Mouse (Mus musculus): ENCODE measurements around the gene Heg1. TPM values are rescaled to one million over a fixed set of nuclear protein-coding genes. Genes with fewer than 3 reads are reported as not detected.

Gene Heg1
- total RNA-seq (2012; rRNA removed) = 52.3 and 77.1 TPM in 2 replicates
- 33.5 and 40.8 TPM in 2 replicates for total RNA-seq (2014; rRNA removed)
- polyA plus RNA-seq (2012; ENCODE audit: insufficient read length, low read depth) = 49.2 and 67.2 TPM in 2 replicates

- in situ Hi-C loops (cut with MboI; ENCODE audit: low pct_ligation_motif_present, low pct_unique_long_range_greater_than_20kb, low sequenced_read_pairs) = loop anchor here (5.0 kb wide), 1 partner anchor 53 kb away; no protein-coding TSS in a partner anchor
- dilution Hi-C loops (cut with MboI; ENCODE audit: extremely low pct_ligation_motif_present, extremely low pct_unique_long_range_greater_than_20kb, low sequenced_read_pairs) = no loop called here
- Histone ChIP-seq H3K79me2 (replicated peaks; ENCODE audit: control insufficient read depth, extremely low read depth, insufficient read depth, poor library complexity, severe bottlenecking) (peaks cover 47% of the 10 kb centered on the region), H3K4me2 (ENCODE audit: insufficient read depth, low read depth, poor library complexity, severe bottlenecking) (peak within 1 kb of the TSS; percentile 87), H3K27ac (ENCODE audit: insufficient read depth, low read depth) (peak within 1 kb of the TSS; percentile 92), H3K4me3 (replicated peaks in 1 of 3; ENCODE audit: low read depth in 2 of 3, low read length in 2 of 3, poor library complexity in 1 of 3) (peak within 1 kb of the TSS; percentile 74 to 96 (median 83)), H3K36me3 (replicated peaks in 1 of 2; ENCODE audit: control insufficient read depth in 1 of 2, insufficient read depth in 1 of 2, low read length in 1 of 2) (peaks cover 9 to 22% of the 10 kb centered on the region in 2 experiments), H3K27me3 (replicated peaks) (no peaks in the 10 kb centered on the region), H3K4me1 (ENCODE audit: control insufficient read depth in 1 of 2, insufficient read depth in 2 of 2) (peaks cover 17 to 54% of the 10 kb centered on the region in 2 experiments), H3K9me3 (replicated peaks; ENCODE audit: low read length) (peaks cover 6% of the 10 kb centered on the region), H3K9ac (ENCODE audit: insufficient read depth, low read depth) (peak within 1 kb of the TSS; percentile 96)
- peak; percentile 39 for TF ChIP-seq NRF1 (IDR thresholded peaks at IDR 0.05; ENCODE audit: low read depth, low read length)
- no peak for TF ChIP-seq GABPA (IDR thresholded peaks at IDR 0.05; ENCODE audit: insufficient replicate concordance, low read depth, low read length)
- TF ChIP-seq JUN (IDR thresholded peaks at IDR 0.05; ENCODE audit: insufficient read depth, low read depth, low read length) = no peak
- no peak for TF ChIP-seq CHD2 (IDR thresholded peaks at IDR 0.05; ENCODE audit: low read length)
- TF ChIP-seq ZKSCAN1 (IDR thresholded peaks at IDR 0.05; ENCODE audit: borderline replicate concordance, low read depth, low read length) = peak; percentile 87
- TF ChIP-seq JUND (conservative IDR thresholded peaks at IDR 0.05; ENCODE audit: low read depth, low read length) = no peak
- peak; percentile 48 for TF ChIP-seq ZMIZ1 (IDR thresholded peaks at IDR 0.05; ENCODE audit: low read depth, low read length)
- peak; percentile 76 for TF ChIP-seq POLR2A (IDR thresholded peaks at IDR 0.05; ENCODE audit: low read depth, low read length)
- peak; percentile 27; the same call in 1 of the 2 replicates for TF ChIP-seq BHLHE40 (IDR thresholded peaks at IDR 0.05; ENCODE audit: low read depth, low read length)
- no peak for TF ChIP-seq USF1 (IDR thresholded peaks at IDR 0.05; ENCODE audit: low read depth, low read length)
- no peak for TF ChIP-seq E2F4 (IDR thresholded peaks at IDR 0.05; ENCODE audit: insufficient replicate concordance, low read depth, low read length)
- TF ChIP-seq NELFE (IDR thresholded peaks at IDR 0.05; ENCODE audit: low read depth, low read length) = peak; percentile 80
- TF ChIP-seq MEF2A (IDR thresholded peaks at IDR 0.05; ENCODE audit: borderline replicate concordance, low read depth, low read length) = peak; percentile 52; the same call in 1 of the 2 replicates
- peak; percentile 93 for TF ChIP-seq TCF12 (IDR thresholded peaks at IDR 0.05; ENCODE audit: low read depth, low read length)
- no peak for TF ChIP-seq ZC3H11A (IDR thresholded peaks at IDR 0.05; ENCODE audit: low read depth, low read length)
- TF ChIP-seq ETS1 (conservative IDR thresholded peaks at IDR 0.05; ENCODE audit: low read depth, low read length) = no peak
- TF ChIP-seq IRF4 (IDR thresholded peaks at IDR 0.05; ENCODE audit: low read depth, low read length) = peak; percentile 6; the same call in 1 of the 2 replicates
- TF ChIP-seq MAZ (IDR thresholded peaks at IDR 0.05; ENCODE audit: low read depth, low read length) = peak; percentile 79; the same call in 1 of the 2 replicates
- TF ChIP-seq TBP (conservative IDR thresholded peaks at IDR 0.05; ENCODE audit: low read depth, low read length) = no peak
- no peak for TF ChIP-seq MAFK (IDR thresholded peaks at IDR 0.05; ENCODE audit: insufficient replicate concordance, low read length)
- TF ChIP-seq MXI1 (IDR thresholded peaks at IDR 0.05; ENCODE audit: low read depth, low read length) = peak; percentile 71
- no peak for TF ChIP-seq KAT2A (IDR thresholded peaks at IDR 0.05; ENCODE audit: insufficient replicate concordance, low read length)
- peak; percentile 39; the same call in 1 of the 2 replicates for TF ChIP-seq ELF1 (IDR thresholded peaks at IDR 0.05; ENCODE audit: low read depth, low read length)
- peak; percentile 79 for DNase-seq (ENCODE audit: extremely low read depth)
Measured at GRCm38 (mm10) chr16:33684162-33684702, at the start of gene Heg1. Gene Heg1, plus strand, starts transcription at chr16:33684370.

All from CH12.LX (cell line).